Mouse (Mus musculus) left cerebral cortex, postnatal 36 days (tissue): ENCODE measurements at regions not wholly inside any gene's neighbourhood (a gene's known extent, or its start where the extent isn't known, plus 50 kb on each side); places are given as distances from the start of the nearest gene placed in this dataset.

ENCODE experiments used
- DNase-seq, 2 experiments: peaks; one replicate each; pipeline ENCODE4 v3.0.0; 2021 to 2022; ENCODE audit warnings: low spot score in 2 of 2, mixed read lengths in 1 of 2
- intact Hi-C: fragments of 180-260 bp; cut with DNase I; formaldehyde crosslinking; loops from one replicate; pipeline ENCODE4 v1.15.1; 2025

- intact Hi-C loops, result loop anchor here (2.0 kb wide), 1 partner anchor 29 kb away; no protein-coding TSS in a partner anchor
- DNase-seq, result peak; percentile 11 to 16
These were observed 62.5 kb downstream of the Cavin4 start for GRCm38 (mm10) chr4:48725660-48726348.

- intact Hi-C loops, result loop anchor here (2.0 kb wide), 1 partner anchor 28 kb away; no protein-coding TSS in a partner anchor
- DNase-seq, result no peak
These were observed 63.1 kb downstream of the Cavin4 start for GRCm38 (mm10) chr4:48726349-48726835.

- no peak for DNase-seq
- intact Hi-C loops, result no loop called here
These were observed 71.7 kb downstream of the Cavin4 start for GRCm38 (mm10) chr4:48734854-48735564.

- DNase-seq, result no peak
- intact Hi-C loops, result no loop called here
These were observed 82.9 kb downstream of the Cavin4 start for GRCm38 (mm10) chr4:48746237-48746636.

GRCm38 (mm10) chr4:48749566-48749965 lies 86.3 kb downstream of the Cavin4 start:
- DNase-seq, result no peak
- intact Hi-C loops, result no loop called here

GRCm38 (mm10) chr4:48750087-48750486 lies 86.8 kb downstream of the Cavin4 start:
- intact Hi-C loops, result no loop called here
- DNase-seq, result no peak

- DNase-seq, result peak; percentile 73 to 76
- intact Hi-C loops, result loop anchor here (2.0 kb wide), 1 partner anchor 28 kb away; no protein-coding TSS in a partner anchor
These were observed 91.3 kb downstream of the Cavin4 start for GRCm38 (mm10) chr4:48754466-48755171.

- no peak for DNase-seq
- intact Hi-C loops, result no loop called here
These were observed 97.3 kb downstream of the Cavin4 start for GRCm38 (mm10) chr4:48760625-48761024.

- intact Hi-C loops, result no loop called here
- DNase-seq, result no peak
These were observed 103.1 kb downstream of the Cavin4 start for GRCm38 (mm10) chr4:48766458-48766857.

- intact Hi-C loops, result loop anchor here (5.0 to 10.0 kb wide), 2 partner anchors 78 to 384 kb away; no protein-coding TSS in a partner anchor
- DNase-seq, result no peak
These were observed 107.2 kb downstream of the Cavin4 start for GRCm38 (mm10) chr4:48770403-48770953.

GRCm38 (mm10) chr4:48770954-48771665 lies 107.8 kb downstream of the Cavin4 start:
- intact Hi-C loops, result loop anchor here (5.0 to 10.0 kb wide), 2 partner anchors 79 to 384 kb away; no protein-coding TSS in a partner anchor
- peak; percentile 33 to 50 for DNase-seq

GRCm38 (mm10) chr4:48771836-48772235 lies 108.5 kb downstream of the Cavin4 start:
- no peak for DNase-seq
- intact Hi-C loops, result loop anchor here (5.0 to 10.0 kb wide), 2 partner anchors 80 to 383 kb away; no protein-coding TSS in a partner anchor

- intact Hi-C loops, result loop anchor here (2.0 to 10.0 kb wide), 4 partner anchors 278 to 543 kb away; partner anchors contain the start of gene Plppr1
- DNase-seq, result peak; percentile 55 to 74
These were observed 116.0 kb downstream of the Cavin4 start for GRCm38 (mm10) chr4:48779202-48779905.

GRCm38 (mm10) chr4:48779955-48780354 lies 116.6 kb downstream of the Cavin4 start:
- no peak for DNase-seq
- intact Hi-C loops, result loop anchor here (2.0 to 10.0 kb wide), 4 partner anchors 277 to 542 kb away; partner anchors contain the start of gene Plppr1

GRCm38 (mm10) chr4:48781099-48781498 lies 117.8 kb downstream of the Cavin4 start:
- DNase-seq, result no peak
- intact Hi-C loops, result no loop called here

GRCm38 (mm10) chr4:48782686-48783085 lies 119.4 kb downstream of the Cavin4 start:
- no peak for DNase-seq
- intact Hi-C loops, result no loop called here

GRCm38 (mm10) chr4:48791096-48791495 lies 127.8 kb downstream of the Cavin4 start:
- intact Hi-C loops, result no loop called here
- DNase-seq, result no peak

GRCm38 (mm10) chr4:48803777-48804176 lies 140.5 kb downstream of the Cavin4 start:
- intact Hi-C loops, result no loop called here
- no peak for DNase-seq
